Mouse (Mus musculus): ENCODE measurements around the gene Abcf1.
"Not testable (repeated sequence)": the region's sequence is repeated elsewhere in the genome, so short reads cannot be mapped to it uniquely, and the experiment has no call there.

Gene Abcf1

DNA sequence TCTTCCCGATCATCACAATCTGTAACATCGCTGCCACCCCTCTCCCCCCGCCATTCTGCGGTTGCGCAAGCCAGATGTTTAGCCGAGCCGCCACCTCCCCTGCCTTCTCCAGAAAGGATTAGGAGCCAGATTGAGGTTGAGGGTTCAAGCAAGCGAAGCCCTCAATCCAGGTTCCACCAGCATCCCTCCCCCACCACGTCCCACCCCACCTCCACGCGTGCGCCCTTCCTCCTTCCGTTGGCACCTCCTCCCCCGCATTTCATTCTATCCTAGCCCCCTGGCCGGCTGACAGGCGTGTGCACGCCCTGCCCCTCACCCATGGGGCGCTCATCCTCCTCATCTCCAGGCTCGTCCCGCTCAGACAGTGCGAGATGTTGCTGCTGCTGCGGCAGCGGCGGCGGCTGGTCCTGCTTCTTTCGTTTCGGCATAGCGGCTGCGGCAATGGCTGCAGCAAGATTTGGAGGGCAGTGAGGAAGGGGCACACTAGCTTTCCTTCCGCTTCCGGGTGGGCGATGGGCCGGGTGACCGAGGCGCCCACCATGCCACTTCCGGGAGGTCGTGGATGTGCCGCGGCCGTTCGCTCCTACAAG is 9.3 kb upstream of the Abcf1 start:
- DNase-seq, result no peak

DNA sequence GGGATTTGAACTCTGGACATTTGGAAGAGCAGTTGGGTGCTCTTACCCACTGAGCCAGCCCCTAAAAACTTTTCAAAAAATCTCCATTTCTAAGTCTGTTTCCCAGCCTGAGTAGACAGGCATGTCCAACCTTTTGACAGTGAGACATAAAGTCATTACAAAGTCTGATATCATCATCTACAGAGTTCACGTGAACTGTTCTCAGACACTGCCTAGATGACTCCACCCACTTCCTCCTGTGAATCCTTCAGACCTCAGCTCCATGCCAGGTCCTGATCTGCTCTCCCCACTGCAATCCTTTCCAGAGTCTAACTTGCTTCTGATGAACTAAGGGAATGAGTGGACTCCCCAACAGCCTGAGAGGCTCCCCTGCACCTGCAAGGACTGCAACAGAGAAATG is 2.6 kb upstream of the Abcf1 start:
- no peak for DNase-seq

DNA sequence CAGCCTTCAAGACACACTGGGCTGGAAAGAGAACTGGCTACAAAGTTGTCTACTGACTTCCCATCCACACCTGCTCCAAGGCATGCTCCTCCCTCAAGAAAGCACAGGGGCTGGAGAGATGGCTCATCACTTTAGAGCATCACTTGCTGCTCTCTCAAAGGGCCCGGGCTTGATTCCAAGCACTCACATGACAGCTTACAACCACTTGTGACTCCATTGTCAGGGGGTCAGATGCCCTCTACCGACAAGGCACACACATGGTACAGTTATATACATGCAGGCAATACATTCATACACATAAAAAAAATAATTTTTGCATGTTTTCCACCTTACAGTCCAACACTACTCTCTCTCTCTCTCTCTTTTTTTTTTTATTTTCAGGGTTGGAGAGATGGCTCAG is 1.9 kb downstream of the Abcf1 start:
- DNase-seq, result no peak

DNA sequence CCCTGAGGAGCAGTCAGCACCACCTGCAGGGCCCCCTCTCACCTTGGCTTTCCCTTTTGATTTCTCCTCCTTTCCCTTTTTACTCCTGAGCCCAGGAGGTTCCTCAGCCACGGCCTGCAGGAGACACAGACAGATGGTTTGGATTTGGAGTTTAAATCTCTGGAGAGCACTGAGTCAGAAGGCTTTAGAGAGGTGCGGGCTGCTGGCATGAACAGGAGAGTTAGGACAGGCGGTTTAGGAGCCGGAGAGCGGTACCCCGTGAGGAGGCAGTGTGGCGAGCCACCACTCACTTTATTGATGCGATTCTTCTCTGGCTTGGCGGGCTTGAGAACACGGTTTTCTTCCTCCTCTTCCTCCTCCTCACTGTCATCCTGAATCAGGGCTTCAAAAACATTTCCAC is 6.3 kb downstream of the Abcf1 start:
- DNase-seq, result no peak

DNA sequence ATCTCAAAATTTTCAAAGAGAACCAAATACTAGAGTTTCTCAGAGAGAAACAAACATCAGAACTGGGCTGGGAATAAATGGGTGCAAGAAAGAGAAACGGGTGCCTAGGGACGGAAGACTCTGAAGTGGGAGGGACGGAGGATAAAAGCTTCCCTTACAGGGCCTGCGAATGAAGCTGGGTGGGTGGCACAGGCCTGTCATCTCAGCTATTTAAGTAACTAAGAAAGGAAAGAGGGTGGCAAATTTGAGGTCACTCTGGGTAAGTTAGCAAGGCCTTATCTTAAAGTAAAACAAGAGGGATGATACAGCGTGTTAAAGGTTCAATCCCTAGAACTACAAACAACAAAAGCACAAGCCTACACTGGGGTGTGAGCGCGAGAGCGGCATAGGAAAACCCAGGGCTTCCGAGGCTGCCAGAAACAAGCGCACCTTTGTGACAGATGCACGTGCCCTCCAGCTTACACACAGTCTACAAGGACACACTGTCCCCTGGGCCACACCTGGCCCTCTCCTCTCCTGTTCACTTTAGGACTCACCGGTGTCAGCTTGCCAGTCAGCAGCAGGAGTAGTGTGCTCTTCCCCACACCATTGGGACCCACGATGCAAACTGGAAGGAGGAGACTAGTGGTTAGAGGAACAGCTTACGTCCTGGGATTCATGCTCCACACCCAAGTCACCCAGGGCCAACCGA is 10.9 kb downstream of the Abcf1 start:
- no peak for DNase-seq

GRCm38 (mm10) chr17:35954665-35955064 is 14.9 kb downstream of the Abcf1 start:
- no peak for DNase-seq

GRCm38 (mm10) chr17:35952559-35952958 is 17.0 kb downstream of the Abcf1 start:
- not testable (repeated sequence) for DNase-seq

DNA sequence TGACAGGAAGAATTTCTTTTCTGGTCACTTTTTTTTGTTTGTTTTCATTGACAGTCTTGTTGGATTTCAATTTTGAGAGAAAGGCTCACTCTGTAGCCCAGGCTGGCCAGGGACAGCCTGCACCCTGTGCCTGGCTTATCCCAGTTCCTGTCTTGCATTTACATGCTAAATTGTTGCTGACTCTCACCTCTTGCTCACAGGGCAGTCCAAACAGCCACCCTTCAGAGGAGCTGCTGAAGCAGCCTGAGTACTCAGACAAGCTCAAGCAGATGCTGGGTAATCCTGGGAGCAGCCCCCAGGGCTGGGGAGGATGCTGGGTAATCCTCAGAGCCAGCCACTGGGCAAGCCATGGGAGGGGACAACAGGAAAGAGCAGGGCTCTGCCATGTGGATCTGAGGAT is 18.6 kb downstream of the Abcf1 start:
- not testable (repeated sequence) for DNase-seq

DNA sequence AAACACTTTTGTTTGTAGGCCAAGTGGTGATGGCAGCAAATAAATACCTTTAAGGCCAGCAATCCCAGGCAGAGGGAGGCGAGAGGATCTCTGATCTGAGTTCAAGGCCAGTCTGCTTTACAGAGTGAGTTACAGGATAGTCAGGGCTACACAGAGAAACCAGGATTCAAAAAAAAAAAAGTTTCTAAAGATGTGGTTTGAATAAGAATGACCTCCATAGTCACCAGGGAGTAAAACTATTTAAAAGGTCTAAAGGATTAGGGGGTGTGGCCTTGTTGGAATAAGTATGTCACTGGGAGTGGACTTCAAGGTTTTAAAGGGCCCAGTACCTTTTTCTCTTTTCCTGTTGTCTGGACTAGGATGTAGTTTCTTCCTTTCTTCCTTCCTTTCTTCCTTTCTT is 29.6 kb downstream of the Abcf1 start:
- DNase-seq, result no peak

DNA sequence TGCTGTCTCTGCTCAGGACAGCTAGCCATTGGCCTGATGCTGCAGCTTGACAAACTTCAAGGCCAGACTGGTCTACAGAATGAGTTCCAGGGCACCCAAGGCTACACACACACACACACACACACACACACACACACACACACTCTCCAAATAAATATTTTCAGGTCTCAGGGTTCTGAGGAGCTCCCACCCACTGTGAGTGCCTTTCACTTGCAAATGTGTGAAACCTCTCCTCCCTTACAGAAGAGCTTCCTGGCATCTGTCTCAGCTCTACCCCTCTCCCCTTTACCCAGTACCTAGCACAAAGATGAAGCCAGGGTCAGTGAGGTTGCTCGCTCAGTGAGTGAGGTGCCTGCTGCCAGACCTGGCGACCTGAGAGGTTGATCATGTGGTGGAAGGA is 30.5 kb downstream of the Abcf1 start:
- no peak for DNase-seq

GRCm38 (mm10) chr17:35937700-35938348 is 31.7 kb downstream of the Abcf1 start:
- peak; percentile 57 for DNase-seq

- not testable (repeated sequence) for DNase-seq
Observed at GRCm38 (mm10) chr17:35935763-35936162, 33.8 kb downstream of the Abcf1 start.

DNA sequence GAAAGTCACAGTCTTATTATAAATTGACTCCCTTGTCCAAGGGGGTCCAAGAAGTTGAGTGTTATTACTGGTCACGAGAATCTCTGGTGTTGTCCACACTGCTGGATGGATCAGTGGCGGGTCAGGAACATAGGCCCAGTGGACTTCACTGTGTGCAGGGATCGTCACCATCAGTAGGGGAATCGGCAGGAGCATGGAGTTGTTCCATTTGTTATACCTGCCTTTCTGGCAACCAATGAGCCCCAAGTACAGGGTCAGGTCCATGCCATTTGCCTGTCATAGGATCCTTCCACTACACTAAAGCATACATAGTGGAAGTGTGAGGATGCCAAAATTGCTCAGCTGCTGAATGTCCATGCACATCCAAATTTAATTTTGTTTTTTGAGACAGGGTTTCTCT is 37.0 kb downstream of the Abcf1 start:
- no peak for DNase-seq

DNA sequence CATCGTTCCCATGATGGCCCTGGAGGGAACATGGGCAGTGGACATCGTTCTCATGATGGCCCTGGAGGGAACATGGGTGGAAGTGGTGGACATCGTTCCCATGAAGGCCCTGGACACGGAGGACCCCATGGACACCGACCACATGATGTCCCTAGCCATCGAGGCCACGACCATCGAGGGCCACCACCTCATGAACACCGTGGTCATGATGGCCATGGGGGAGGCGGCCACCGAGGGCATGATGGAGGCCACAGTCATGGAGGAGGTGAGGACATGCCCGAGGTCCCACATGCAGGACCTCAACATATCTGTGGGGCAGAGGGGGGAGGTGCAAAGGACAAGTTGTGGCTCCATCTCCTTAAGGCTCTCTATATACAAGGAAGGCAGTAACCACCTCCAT is 38.9 kb downstream of the Abcf1 start:
- DNase-seq, result no peak

DNA sequence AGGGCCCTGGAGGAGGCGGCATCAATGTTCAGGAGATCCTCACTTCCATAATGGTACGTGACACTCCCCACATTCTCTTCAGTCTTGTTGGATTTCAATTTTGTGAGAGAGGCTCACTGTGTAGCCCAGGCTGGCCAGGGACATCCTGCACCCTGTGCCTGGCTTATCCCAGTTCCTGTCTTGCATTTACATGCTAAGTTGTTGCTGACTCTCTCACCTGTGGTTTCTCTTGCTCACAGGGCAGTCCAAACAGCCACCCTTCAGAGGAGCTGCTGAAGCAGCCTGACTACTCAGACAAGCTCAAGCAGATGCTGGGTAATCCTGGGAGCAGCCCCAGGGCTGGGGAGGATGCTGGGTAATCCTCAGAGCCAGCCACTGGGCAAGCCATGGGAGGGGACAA is 40.0 kb downstream of the Abcf1 start:
- no peak for DNase-seq

- DNase-seq, result no peak
Observed at GRCm38 (mm10) chr17:35927471-35927870, 42.1 kb downstream of the Abcf1 start.

DNA sequence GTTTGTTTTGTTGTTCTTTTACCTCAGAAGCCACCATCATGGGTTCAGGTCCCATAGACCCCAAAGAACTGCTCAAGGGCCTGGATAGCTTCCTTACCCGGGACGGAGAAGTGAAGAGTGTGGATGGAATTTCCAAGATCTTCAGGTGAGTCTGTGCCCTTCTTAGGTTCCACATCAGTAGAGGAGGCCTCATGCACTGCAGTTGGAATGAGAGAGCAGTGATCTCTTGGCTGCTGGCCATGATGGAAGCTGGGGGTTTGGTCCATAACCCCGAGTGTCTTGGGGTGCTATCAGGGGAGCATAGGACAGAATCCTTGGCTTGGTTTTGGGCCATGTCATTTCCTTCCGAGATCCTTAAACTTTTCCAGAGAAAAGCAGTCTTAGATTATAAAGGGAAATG is 46.3 kb downstream of the Abcf1 start:
- no peak for DNase-seq

GRCm38 (mm10) chr17:35922566-35922965 is 47.0 kb downstream of the Abcf1 start:
- DNase-seq, result peak; percentile 18

DNA sequence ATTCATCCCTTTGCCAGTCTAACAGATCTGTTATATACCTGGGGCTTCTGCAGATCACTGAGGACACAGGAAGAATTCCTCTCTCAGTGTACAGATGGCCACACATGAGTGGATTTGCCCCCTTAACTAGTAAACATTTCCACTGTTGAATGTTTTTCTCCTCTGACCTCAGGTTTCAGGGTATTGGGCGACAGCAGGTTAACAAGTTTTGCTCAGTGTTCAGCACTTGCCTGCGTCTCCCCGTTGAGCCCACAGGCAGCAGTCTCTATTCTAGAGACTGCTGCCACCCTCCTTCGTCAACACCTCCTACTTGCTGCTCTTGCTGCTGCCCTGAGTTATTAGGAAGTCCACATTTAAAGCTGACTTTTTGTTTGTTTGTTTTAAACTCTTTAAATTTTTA is 47.9 kb downstream of the Abcf1 start:
- no peak for DNase-seq

DNA sequence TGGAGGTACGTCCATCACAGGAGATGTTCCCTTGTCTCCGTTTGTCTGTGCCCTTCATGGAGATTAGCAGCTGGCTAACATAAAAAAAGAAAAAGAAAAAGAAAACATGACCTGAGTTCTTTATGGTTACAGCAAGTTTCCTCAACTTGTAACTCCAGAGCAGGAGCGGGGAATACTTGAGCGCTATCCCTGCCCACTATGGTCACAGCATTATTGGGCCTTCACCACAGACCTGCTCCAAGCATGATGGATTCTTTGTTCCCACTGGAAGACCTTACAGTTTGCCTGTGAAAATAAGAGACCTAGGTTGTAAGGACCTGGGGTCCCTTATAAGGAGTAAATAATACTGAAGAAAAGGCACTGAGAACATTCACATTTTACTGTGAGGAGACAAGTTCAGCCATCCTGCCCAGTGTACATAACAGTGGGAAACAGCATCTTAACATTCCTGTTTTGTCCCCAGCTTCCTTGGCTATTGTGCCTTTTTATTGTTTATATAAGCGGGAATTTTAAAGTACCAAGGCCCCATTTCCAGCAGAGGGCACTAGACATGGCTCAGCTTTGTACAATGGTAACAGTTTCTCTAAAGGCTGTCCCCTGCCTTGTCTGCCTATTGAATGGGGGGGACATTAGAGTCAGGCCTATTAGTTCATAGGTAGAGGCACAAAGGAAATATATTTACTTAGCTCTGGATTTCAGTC is 48.5 kb downstream of the Abcf1 start:
- no peak for DNase-seq

DNA sequence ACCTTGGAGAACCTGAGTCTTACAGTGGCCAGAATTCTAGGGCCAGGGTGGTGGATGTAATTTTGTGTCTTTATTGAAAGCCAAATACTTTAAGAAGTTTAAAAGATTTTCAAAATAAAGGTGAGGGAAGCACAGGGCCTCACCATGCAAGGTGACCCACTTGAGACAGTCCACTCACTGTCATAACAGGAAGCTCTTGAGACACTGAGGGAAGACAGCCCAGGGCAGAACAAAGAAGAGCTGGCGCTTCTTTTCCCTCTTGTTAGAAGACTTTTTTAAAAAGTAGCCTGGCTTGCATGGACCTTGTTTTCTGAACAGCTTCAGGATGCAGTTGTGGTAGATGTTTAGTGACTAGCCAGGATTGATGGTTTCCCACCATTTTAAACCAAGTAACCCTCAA is 49.2 kb downstream of the Abcf1 start:
- DNase-seq, result no peak

DNA sequence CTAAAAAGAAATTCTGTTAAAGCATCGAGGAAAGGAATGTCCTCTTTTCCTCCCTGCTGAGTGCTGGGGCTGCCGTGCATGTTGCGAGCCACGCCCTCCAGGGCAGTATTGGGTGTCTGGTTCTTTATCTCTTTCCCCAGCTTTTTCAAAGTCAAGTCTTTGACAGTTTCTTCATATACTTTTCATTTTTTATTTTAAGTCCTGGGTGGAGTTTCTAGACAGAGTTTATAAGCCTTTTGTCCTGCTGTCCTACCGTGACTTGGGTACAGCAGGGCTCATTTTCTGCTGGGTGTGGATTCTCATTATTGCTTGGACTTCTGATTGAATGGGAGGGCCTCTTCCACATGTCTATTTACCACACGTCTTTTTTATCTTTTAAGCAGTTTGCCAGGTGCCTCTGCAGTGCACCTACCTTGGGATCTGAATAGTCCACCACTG is 49.7 kb downstream of the Abcf1 start:
- DNase-seq, result no peak

GRCm38 (mm10) chr17:35919060-35919715 is 50.4 kb downstream of the Abcf1 start:
- DNase-seq, result peak; percentile 95

Data from kidney, adult 18-20 months (tissue).